Mouse (Mus musculus) spleen, adult 12 weeks (tissue): ENCODE data around the gene Zmynd15.
A peak's percentile ranks its signal among the peaks of the same experiment; 100 is the strongest.

Experiments used
- DNase-seq: peaks from one replicate; pipeline ENCODE4 v3.0.0; 2022; ENCODE audit warnings: low spot score

The Zmynd15 gene

GRCm38 (mm10) chr11:70506385-70506784 lies 47.2 kb downstream of the Zmynd15 start:
- DNase-seq = peak; percentile 40

GRCm38 (mm10) chr11:70506962-70507515 lies 47.8 kb downstream of the Zmynd15 start:
- DNase-seq = no peak

GRCm38 (mm10) chr11:70509753-70510564 lies 50.7 kb downstream of the Zmynd15 start:
- DNase-seq = peak; percentile 34

GRCm38 (mm10) chr11:70511242-70511641 lies 52.0 kb downstream of the Zmynd15 start:
- no peak for DNase-seq

GRCm38 (mm10) chr11:70511825-70512224 lies 52.6 kb downstream of the Zmynd15 start:
- DNase-seq = no peak

- DNase-seq = no peak
Observed at GRCm38 (mm10) chr11:70512709-70513342, 53.6 kb downstream of the Zmynd15 start.

GRCm38 (mm10) chr11:70513520-70513919 lies 54.3 kb downstream of the Zmynd15 start:
- no peak for DNase-seq

- DNase-seq = no peak
Observed at GRCm38 (mm10) chr11:70514288-70514687, 55.1 kb downstream of the Zmynd15 start, which contains the start of gene Vmo1. TSS of gene Vmo1 (minus strand) at chr11:70514616.
